Mouse (Mus musculus): ENCODE results near the gene Cyfip2. TPM values are rescaled to one million over a fixed set of nuclear protein-coding genes. Genes with fewer than 3 reads are reported as not detected.

The Cyfip2 gene
- polyA plus RNA-seq, 1 experiment: not detected

DNA sequence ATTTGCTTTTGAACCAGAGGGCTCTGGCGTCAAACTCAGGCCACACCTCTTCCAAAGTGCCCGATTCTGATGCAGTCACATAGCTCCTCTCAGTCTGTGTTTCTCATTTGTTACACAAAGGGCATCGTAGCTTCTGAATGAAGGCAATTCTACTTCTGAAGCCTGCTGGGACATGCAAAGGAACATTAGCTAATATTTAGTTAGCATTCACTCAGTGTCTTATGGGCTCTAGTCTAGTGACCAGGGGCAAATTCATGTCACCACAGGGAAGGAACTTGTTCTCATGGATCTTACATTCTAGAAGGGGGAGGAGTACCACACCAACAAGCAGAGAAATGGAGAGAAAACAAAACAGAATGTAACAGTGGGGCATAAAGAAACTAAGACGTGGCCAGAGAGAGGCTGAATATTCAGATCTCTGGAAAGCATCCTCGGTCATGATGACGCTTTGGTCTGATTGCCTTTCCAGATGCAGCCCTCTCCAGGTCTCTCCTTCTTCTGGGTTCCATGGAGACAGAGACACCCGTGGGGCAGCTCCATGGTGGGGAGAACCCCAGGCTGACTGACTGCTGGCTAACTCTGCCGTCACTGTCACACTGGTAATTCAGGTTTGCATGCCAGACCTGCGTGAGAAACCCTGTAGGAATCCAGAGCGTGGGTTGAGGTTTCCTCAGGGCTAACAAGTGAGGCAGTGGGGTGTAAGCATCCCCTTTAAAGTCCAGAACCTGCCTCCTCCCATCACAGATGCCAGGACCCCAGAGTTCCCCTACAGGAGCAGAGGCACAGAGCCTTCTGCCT lies 135.2 kb downstream of the Cyfip2 start:
- H3K4me3 ChIP-seq (ENCODE audit: insufficient read depth, low read depth, low read length): no peak overlapping the region
- H3K4me1 ChIP-seq (ENCODE audit: control insufficient read depth, insufficient read depth, low read length): no peaks in the 10 kb centered on the region
- TF ChIP-seq CTCF (IDR thresholded peaks at IDR 0.05; ENCODE audit: insufficient read depth, low read depth, low read length) (no peak), POLR2A (IDR thresholded peaks at IDR 0.05; ENCODE audit: insufficient read depth, low read depth, low read length) (no peak)
- WGBS: 72% methylated on average over 10 of the region's 10 CpGs
- no peak overlapping the region for H3K27ac ChIP-seq (ENCODE audit: insufficient read depth, low read depth, low read length)

DNA sequence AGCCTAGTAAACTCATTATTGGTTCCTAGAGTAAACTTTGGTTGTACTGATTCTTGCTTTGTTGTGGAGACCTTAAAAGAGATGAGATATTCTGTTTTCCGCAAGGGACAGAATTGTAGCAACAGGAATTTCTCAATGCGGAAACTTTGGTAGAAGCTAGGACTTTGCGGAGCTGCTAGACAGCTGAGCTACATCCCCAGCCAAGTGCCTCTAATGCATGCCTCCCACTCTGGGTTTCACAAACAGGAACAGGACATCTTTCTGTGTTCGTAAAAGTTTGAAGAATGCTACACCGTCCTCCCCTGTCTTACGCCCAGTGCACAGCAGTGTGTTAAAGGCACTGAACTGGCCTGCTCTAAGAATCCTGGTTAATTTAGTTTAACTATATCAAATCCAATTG lies 136.5 kb downstream of the Cyfip2 start:
- TF ChIP-seq CTCF (IDR thresholded peaks at IDR 0.05; ENCODE audit: insufficient read depth, low read depth, low read length) (no peak), POLR2A (IDR thresholded peaks at IDR 0.05; ENCODE audit: insufficient read depth, low read depth, low read length) (no peak)

DNA sequence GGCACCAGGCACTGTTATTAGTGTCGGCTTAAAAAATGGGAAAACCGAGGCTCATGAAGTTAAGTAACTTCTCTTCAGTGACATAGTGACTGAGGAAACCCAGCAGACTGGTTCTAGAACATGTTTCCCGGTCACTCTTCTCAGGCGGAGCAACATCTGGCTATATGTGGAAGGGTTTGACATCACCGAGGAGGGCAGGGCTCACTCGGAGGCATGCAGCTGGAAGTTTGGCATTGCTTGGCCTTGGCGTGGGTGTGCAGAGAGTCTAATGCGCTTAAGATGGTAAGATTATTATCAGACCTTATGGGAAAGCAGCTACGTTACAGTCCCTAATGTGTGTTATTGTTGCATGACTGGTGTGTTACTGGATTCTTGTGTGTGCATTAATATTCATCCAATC lies 140.5 kb downstream of the Cyfip2 start:
- no peak for TF ChIP-seq POLR2A (IDR thresholded peaks at IDR 0.05; ENCODE audit: insufficient read depth, low read depth, low read length)
- no peak for TF ChIP-seq CTCF (IDR thresholded peaks at IDR 0.05; ENCODE audit: insufficient read depth, low read depth, low read length)
- H3K27ac ChIP-seq (ENCODE audit: insufficient read depth, low read depth, low read length): no peak overlapping the region

More for the DNA sequence above, 136.5 kb downstream of the Cyfip2 start:
- Histone ChIP-seq H3K4me3 (ENCODE audit: insufficient read depth, low read depth, low read length) (no peak overlapping the region), H3K4me1 (ENCODE audit: control insufficient read depth, insufficient read depth, low read length) (no peaks in the 10 kb centered on the region), H3K27ac (ENCODE audit: insufficient read depth, low read depth, low read length) (no peak overlapping the region)
- WGBS: 93% methylated on average over 6 of the region's 6 CpGs

GRCm38 (mm10) chr11:46169908-46170307 lies 142.8 kb downstream of the Cyfip2 start:
- peaks cover 7% of the 10 kb centered on the region for H3K4me1 ChIP-seq (ENCODE audit: control insufficient read depth, insufficient read depth, low read length)
- 66% methylated on average over 3 of the region's 3 CpGs for WGBS

More for the DNA sequence above, 140.5 kb downstream of the Cyfip2 start:
- H3K4me1 ChIP-seq (ENCODE audit: control insufficient read depth, insufficient read depth, low read length): no peaks in the 10 kb centered on the region
- H3K4me3 ChIP-seq (ENCODE audit: insufficient read depth, low read depth, low read length): no peak overlapping the region
- WGBS: 89% methylated on average over 9 of the region's 9 CpGs

DNA sequence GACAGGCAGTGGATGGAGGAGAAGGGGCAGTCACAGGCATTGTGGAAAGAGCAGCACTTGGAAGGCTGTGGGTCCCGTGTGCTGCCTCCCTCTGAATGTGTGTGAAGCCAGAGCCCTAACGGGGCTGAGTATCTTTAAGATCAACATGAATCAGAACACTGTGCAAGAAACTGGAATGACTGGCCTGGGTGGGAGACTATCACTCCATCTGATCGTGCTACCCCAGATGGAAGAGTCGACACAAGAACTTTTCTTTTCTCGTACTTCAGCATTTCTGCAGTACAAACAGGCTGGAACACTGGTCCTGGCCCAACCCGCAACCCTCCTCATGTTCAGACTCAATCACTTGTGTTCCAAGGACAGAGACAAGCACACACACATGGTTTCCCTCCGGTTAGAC lies 144.2 kb downstream of the Cyfip2 start:
- WGBS: 91% methylated on average over 7 of the region's 7 CpGs
- no peak overlapping the region for H3K27ac ChIP-seq (ENCODE audit: insufficient read depth, low read depth, low read length)
- peaks cover 7% of the 10 kb centered on the region for H3K4me1 ChIP-seq (ENCODE audit: control insufficient read depth, insufficient read depth, low read length)
- TF ChIP-seq POLR2A (IDR thresholded peaks at IDR 0.05; ENCODE audit: insufficient read depth, low read depth, low read length) (no peak), CTCF (IDR thresholded peaks at IDR 0.05; ENCODE audit: insufficient read depth, low read depth, low read length) (no peak)
- no peak overlapping the region for H3K4me3 ChIP-seq (ENCODE audit: insufficient read depth, low read depth, low read length)

More at GRCm38 (mm10) chr11:46169908-46170307, 142.8 kb downstream of the Cyfip2 start:
- Histone ChIP-seq H3K4me3 (ENCODE audit: insufficient read depth, low read depth, low read length) (no peak overlapping the region), H3K27ac (ENCODE audit: insufficient read depth, low read depth, low read length) (no peak overlapping the region)
- TF ChIP-seq POLR2A (IDR thresholded peaks at IDR 0.05; ENCODE audit: insufficient read depth, low read depth, low read length): no peak
- no peak for TF ChIP-seq CTCF (IDR thresholded peaks at IDR 0.05; ENCODE audit: insufficient read depth, low read depth, low read length)

DNA sequence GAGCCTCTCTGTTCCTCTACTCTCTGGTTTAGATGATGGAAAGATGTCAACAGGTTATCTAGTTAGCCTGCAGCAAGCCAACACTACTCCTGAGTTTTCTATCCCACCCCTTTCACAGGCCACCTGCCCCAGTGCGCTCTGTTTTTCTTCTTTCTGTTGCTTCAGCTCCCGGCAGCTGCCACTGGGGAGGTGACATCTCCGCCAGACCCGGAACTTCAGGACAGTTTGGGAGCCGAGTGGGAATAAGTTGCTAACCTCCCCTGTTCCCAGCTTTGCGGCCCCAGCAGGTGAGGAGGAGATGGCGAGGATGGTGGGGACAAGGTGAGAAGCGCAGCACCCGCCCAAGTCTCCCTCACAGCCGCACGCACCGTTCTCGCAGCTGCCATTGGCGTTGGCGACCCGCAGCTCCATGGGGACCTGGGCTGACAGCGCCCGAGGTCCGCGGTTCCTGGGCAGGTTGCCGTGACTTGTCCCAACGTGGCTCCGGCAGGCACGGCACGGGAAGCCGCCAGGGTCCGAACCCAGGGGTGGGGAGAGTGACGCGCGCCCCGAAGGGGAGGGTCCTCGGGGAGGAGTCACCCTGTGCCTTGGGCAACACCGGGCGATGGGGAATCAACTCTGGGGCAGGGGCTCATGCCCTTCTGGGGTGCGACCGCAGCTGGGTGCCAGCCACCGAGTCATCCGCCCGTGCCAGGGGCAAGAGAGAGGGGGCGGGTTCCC lies 146.6 kb downstream of the Cyfip2 start, which contains the start of gene Nipal4:
Nipal4 (minus strand) TSS at position 643 of the 720 bp plus-strand sequence.
- TF ChIP-seq CTCF (IDR thresholded peaks at IDR 0.05; ENCODE audit: insufficient read depth, low read depth, low read length): no peak
- no peak for TF ChIP-seq POLR2A (IDR thresholded peaks at IDR 0.05; ENCODE audit: insufficient read depth, low read depth, low read length)
- Histone ChIP-seq H3K4me3 (ENCODE audit: insufficient read depth, low read depth, low read length) (peak within 1 kb of the TSS; percentile 53), H3K27ac (ENCODE audit: insufficient read depth, low read depth, low read length) (no peak within 1 kb of the TSS), H3K4me1 (ENCODE audit: control insufficient read depth, insufficient read depth, low read length) (peaks cover 7% of the 10 kb centered on the region)
- 1% methylated on average over 40 of the region's 40 CpGs for WGBS

GRCm38 (mm10) chr11:46157462-46157861 lies 155.2 kb downstream of the Cyfip2 start:
- H3K4me1 ChIP-seq (ENCODE audit: control insufficient read depth, insufficient read depth, low read length): no peaks in the 10 kb centered on the region
- H3K27ac ChIP-seq (ENCODE audit: insufficient read depth, low read depth, low read length): no peak overlapping the region
- TF ChIP-seq CTCF (IDR thresholded peaks at IDR 0.05; ENCODE audit: insufficient read depth, low read depth, low read length) (no peak), POLR2A (IDR thresholded peaks at IDR 0.05; ENCODE audit: insufficient read depth, low read depth, low read length) (no peak)
- no peak overlapping the region for H3K4me3 ChIP-seq (ENCODE audit: insufficient read depth, low read depth, low read length)

GRCm38 (mm10) chr11:46156945-46157344 lies 155.7 kb downstream of the Cyfip2 start:
- H3K4me1 ChIP-seq (ENCODE audit: control insufficient read depth, insufficient read depth, low read length): no peaks in the 10 kb centered on the region
- H3K27ac ChIP-seq (ENCODE audit: insufficient read depth, low read depth, low read length): no peak overlapping the region
- H3K4me3 ChIP-seq (ENCODE audit: insufficient read depth, low read depth, low read length): no peak overlapping the region
- 88% methylated on average over 8 of the region's 8 CpGs for WGBS
- TF ChIP-seq POLR2A (IDR thresholded peaks at IDR 0.05; ENCODE audit: insufficient read depth, low read depth, low read length): no peak
- TF ChIP-seq CTCF (IDR thresholded peaks at IDR 0.05; ENCODE audit: insufficient read depth, low read depth, low read length): no peak

DNA sequence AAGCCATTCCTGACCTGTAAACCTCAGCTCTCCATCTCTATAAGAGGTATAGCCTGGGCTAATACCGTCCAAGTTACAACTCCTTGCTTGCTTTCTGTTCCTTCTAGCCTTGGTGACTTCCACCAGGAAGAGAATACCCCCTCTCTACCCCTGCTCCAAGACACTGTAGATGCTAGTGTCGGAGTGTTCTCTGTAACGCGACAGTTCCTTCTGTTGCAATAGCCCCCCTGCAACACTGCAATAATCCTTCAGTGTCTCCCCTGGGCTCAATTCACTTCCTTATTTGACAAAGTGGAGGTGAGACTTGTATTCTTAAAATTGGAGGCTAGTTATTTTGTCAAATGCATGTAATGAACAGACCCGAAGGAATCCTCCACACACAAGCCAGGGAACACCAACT lies 166.0 kb downstream of the Cyfip2 start:
- Histone ChIP-seq H3K27ac (ENCODE audit: insufficient read depth, low read depth, low read length) (no peak overlapping the region), H3K4me3 (ENCODE audit: insufficient read depth, low read depth, low read length) (no peak overlapping the region), H3K4me1 (ENCODE audit: control insufficient read depth, insufficient read depth, low read length) (no peaks in the 10 kb centered on the region)
- WGBS: 95% methylated on average over 5 of the region's 5 CpGs
- TF ChIP-seq POLR2A (IDR thresholded peaks at IDR 0.05; ENCODE audit: insufficient read depth, low read depth, low read length): no peak
- TF ChIP-seq CTCF (IDR thresholded peaks at IDR 0.05; ENCODE audit: insufficient read depth, low read depth, low read length): no peak

Data from olfactory bulb, adult 2 months (tissue).